Mouse (Mus musculus): Measurements from ENCODE around the gene Fam71f2. TPM values are rescaled to one million over a fixed set of nuclear protein-coding genes. Genes with fewer than 3 reads are reported as not detected.

Fam71f2 gene
- total RNA-seq, 2 experiments from 2014 or later = 0.38 to 0.72 TPM

DNA sequence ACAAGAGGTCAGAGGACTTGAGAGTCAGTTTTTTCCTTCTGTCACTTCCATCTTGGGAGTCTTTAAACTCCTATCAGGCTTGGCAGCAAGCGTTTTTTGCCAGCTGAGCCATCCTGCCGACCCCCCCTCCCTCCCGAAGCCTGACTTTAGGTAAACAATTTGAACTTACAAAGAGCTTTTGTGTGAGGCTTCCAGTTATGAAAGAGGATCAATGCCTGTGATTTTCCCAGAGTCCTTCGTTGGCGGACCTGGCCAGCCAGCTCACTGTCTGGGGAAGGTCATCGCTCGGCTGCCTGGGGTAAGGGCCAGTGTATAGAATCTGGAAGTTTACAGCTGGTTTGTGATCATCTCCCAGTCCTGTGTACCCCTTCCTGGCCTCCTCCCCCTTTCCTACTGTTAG is 1.3 kb downstream of the Fam71f2 start:
- Histone ChIP-seq H3K27ac (no peak overlapping the region), H3K4me3 (no peak overlapping the region)
- no peak for DNase-seq (ENCODE audit: extremely low spot score in 1 of 2, low spot score in 2 of 2)
- intact Hi-C loops (cut with DNase I) = no loop called here
- no peak for TF ChIP-seq CTCF (IDR thresholded peaks at IDR 0.05)

DNA sequence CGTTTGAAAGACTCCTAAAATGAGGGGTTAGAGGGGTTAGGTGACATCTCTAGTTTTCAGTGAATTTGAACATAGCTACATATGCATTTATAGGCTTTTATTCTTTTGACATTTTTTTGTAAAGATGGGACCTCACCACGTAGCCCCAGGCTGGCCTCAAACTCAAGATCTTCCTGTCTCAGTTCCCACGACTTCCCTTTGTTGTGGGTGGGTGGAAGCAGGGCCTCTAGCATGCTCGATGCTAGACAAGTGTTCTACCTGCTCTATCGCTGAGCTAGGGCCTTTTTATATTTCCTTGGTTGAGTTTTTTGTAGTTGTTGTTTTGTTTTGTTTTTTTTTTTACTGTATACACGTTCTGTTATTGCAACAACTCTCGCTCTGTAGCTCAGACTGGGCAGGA is 7.5 kb downstream of the Fam71f2 start:
- no peak for DNase-seq (ENCODE audit: extremely low spot score in 1 of 2, low spot score in 2 of 2)

DNA sequence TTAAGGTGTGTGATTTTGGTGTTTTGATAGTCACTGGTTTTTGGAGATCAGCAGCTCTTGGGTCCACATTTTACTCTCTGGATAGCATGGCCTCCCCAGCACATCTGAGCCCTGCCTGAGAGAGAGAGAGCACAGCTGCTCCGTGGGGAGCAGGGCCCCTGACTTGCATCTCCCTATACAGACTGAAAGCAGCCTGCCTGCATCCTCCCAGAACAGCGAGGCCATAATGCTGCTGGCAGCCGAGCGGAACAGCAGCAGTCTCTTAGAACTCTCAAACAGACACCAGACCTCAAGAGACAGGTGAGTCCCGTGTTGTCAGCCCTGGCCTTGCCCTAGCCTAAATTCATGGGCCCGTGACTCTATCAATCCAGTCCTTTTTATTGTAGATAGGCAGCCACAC is 8.1 kb downstream of the Fam71f2 start:
- intact Hi-C loops (cut with DNase I) = no loop called here
- Histone ChIP-seq H3K4me3 (no peak overlapping the region), H3K27ac (no peak overlapping the region)
- no peak for DNase-seq (ENCODE audit: extremely low spot score in 1 of 2, low spot score in 2 of 2)
- no peak for TF ChIP-seq CTCF (IDR thresholded peaks at IDR 0.05)

More for the DNA sequence above, 7.5 kb downstream of the Fam71f2 start:
- intact Hi-C loops (cut with DNase I) = no loop called here
- no peak for TF ChIP-seq CTCF (IDR thresholded peaks at IDR 0.05)
- H3K27ac ChIP-seq = no peak overlapping the region
- H3K4me3 ChIP-seq = no peak overlapping the region

DNA sequence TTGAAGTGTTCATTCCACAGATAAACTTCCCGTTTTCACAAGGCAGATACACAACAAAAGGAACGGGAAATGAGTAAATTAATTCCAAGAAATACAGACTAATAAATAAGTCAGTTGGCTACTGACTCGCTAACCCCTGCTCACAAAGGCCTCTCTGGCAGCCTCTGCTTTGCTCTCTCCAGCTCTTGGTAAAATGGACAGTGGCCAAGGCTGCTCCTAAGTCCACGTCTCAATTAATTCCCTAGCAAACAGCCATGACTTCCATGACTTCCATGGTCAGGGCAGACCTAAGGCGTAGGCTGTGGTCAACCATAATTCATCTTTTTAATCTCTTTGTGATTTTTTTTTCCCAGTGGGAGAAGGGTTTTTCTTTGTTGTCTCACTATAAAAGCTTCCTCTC is 8.6 kb downstream of the Fam71f2 start:
- no peak overlapping the region for H3K27ac ChIP-seq
- intact Hi-C loops (cut with DNase I) = no loop called here
- TF ChIP-seq CTCF (IDR thresholded peaks at IDR 0.05) = no peak
- H3K4me3 ChIP-seq = no peak overlapping the region
- DNase-seq (ENCODE audit: extremely low spot score in 1 of 2, low spot score in 2 of 2) = no peak

DNA sequence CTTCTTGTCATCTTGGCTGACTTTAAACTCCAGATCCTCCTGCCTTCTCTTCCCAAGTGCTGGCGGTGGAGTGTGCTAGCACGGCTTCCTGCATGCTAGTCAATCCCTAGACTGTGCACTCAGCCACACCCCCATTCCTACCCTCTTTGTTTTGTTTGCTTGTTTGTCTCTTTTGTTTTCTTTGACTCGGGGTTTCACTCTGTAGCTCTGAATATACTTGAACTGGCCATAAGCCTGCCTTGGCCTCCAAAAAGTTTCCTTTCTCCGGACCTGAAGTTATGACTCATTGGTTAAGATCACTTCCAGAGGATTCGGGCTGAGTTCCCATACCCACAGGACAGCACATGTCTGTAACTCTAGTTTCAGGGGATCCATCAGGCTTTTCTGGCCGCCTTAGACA is 9.3 kb downstream of the Fam71f2 start:
- Histone ChIP-seq H3K27ac (no peak overlapping the region), H3K4me3 (no peak overlapping the region)
- no peak for TF ChIP-seq CTCF (IDR thresholded peaks at IDR 0.05)
- intact Hi-C loops (cut with DNase I) = no loop called here
- DNase-seq (ENCODE audit: extremely low spot score in 1 of 2, low spot score in 2 of 2) = no peak

DNA sequence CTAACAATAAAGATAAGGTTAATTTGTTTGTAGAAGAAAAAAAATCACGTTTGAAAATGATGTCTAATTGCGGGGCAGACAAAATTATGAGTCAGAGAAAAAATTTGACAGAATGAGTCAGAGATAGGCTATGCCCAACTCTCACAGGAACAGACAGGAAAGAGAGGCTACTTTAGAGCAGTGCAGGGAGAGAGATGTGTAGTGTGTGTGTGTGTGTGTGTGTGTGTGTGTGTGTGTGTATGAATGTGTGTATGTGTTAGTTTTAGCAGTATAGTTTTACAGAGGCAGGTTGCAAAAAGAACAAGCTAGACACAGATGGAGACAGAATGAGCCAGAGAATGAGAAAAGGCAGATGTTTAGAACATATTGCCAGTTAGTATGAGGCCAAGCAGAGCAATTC is 19.7 kb downstream of the Fam71f2 start:
- DNase-seq (ENCODE audit: extremely low spot score in 1 of 2, low spot score in 2 of 2) = no peak
- TF ChIP-seq CTCF (IDR thresholded peaks at IDR 0.05) = no peak
- intact Hi-C loops (cut with DNase I) = no loop called here
- Histone ChIP-seq H3K4me3 (no peak overlapping the region), H3K27ac (no peak overlapping the region)

DNA sequence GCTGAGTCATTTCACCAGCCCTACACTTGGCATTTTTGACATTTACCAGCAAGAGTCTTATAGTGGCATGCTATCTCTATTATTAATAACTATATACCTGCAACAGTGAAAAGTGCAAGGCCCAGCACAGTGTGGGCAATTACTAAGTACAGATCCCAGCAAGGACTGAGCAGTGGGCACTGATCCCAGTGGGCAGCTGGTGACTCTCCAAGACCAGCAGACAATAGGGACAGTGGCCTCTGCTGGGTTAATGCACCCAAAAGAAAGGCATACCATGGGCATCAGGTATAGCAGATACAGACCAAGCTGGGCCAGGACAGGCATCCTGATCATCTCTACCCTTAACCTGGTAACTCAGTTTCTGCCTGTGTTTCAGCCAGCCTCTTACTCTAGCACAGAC is 23.9 kb downstream of the Fam71f2 start:
- H3K4me3 ChIP-seq = no peak overlapping the region
- intact Hi-C loops (cut with DNase I) = no loop called here
- TF ChIP-seq CTCF (IDR thresholded peaks at IDR 0.05) = no peak

DNA sequence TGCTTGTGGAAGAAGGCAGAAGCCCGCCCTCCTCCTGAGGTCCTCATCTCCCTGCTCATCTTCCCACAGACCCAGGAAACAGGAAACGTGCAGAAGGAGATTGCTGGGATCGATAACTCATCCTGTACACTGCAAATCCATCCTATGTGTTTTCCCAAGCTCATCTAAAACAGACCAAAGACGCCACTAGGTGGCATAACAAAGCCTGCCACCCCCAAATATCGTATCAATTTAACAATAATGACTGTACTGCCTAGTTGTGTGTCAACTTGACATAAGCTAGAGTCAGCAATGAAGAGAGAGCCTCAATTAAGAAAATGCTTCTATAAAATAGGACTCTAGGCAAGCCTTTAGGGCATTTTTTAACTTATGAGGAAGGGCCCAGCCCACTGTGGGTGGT is 24.3 kb downstream of the Fam71f2 start:
- H3K27ac ChIP-seq = no peak overlapping the region
- no peak overlapping the region for H3K4me3 ChIP-seq
- no peak for DNase-seq (ENCODE audit: extremely low spot score in 1 of 2, low spot score in 2 of 2)
- intact Hi-C loops (cut with DNase I) = no loop called here
- TF ChIP-seq CTCF (IDR thresholded peaks at IDR 0.05) = peak; percentile 34

More for the DNA sequence above, 23.9 kb downstream of the Fam71f2 start:
- DNase-seq (ENCODE audit: extremely low spot score in 1 of 2, low spot score in 2 of 2) = no peak
- H3K27ac ChIP-seq = no peak overlapping the region

DNA sequence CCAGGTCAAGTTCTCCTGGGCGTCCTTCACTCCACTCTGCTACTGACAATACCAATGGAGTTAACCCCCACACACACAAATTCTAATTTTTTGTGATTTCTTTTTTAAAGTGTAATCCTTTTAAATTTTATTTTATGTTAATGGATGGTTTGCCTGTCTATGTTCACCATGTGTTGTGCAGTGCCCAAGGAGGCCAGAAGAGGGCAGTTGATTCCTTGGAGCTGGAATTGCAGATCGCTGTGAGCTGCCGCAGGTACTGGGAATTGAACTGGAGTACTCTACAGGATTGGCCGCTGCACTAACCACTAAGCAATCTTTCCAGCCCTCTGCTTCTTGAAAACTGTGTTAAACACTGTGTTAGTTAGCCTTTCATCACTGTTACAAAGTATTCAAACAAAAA is 26.1 kb downstream of the Fam71f2 start:
- no peak for TF ChIP-seq CTCF (IDR thresholded peaks at IDR 0.05)
- no peak overlapping the region for H3K27ac ChIP-seq
- intact Hi-C loops (cut with DNase I) = no loop called here
- DNase-seq (ENCODE audit: extremely low spot score in 1 of 2, low spot score in 2 of 2) = no peak
- no peak overlapping the region for H3K4me3 ChIP-seq

DNA sequence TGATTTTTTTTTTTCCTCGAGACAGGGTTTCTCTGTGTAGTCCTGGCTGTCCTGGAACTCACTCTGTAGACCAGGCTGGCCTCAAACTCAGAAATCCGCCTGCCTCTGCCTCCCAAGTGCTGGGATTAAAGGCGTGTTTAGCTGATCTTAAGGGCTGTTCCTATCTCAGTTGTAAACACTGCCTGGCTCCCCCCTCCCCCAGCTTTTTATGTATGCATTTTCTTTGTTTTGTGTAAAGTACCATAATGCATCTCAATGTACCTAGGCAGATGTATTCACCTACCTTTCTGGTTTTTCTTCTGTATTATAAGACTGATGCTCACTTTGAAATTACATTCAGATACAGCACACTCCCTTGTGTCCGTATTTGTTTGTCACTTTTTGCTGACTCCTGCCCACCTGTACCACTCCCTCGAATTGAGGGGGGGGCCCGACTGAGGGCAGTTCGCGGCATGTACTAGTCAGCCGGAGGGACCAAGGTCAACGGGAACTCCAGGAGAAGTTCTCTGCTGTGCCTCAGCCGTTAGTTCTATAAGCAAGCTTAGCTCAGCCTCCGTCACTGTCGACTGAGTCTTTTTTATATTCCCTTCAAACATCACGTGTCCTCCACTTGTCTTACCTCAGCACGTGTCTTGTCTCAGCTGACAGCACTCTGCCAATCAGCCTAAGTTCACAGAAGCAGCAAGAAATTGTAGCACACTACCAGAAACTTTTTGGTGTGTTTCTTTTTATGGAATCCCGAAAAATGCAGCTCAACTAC is 29.6 kb downstream of the Fam71f2 start:
- DNase-seq (ENCODE audit: extremely low spot score in 1 of 2, low spot score in 2 of 2) = no peak
- intact Hi-C loops (cut with DNase I) = no loop called here
- Histone ChIP-seq H3K4me3 (no peak overlapping the region), H3K27ac (no peak overlapping the region)
- TF ChIP-seq CTCF (IDR thresholded peaks at IDR 0.05) = no peak

DNA sequence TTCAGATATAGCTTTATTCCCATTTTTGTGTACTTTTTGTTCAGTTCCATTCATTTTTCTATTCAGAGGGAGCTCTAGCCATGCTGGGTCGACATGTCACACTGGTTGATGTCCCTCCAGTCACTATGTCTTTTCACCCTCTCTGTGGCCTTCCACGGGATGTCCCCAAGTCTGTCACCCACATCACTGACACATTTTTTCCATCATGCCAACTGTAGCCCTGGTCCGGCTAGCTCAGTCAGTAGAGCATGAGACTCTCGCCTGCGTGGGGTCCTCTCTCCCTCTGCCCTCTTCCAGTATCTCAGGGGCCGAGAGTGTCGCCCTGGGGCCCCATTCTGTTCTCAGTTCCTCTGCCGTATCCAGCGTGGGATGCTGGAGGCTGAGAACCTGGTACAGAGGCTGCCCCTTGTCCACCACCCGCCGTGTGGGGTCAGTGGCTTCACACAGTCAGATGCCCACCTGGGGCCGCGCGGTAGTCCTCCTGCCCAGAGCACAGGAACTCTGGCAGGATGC is 34.4 kb downstream of the Fam71f2 start:
- no peak for TF ChIP-seq CTCF (IDR thresholded peaks at IDR 0.05)
- DNase-seq (ENCODE audit: extremely low spot score in 1 of 2, low spot score in 2 of 2) = no peak
- intact Hi-C loops (cut with DNase I) = no loop called here
- H3K27ac ChIP-seq = no peak overlapping the region
- H3K4me3 ChIP-seq = no peak overlapping the region

DNA sequence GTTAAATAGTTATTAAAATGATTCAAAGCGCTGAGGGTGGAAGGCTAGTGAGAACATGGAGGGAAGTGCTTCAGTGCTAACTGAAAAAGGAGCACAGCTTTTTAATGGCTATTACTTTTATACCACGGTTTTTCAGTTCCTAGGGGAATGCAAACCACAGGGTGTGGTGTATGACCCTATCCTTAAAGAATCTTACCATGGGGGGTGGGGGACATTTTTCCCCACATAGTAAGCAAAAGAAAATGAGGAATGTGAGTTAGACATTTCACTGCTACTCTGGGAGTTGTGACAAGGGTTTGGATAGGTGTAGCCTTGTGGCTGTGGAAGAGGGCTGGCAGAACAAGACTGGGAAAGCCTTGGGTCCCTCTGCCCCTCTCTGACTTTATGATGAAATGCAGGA is 37.9 kb downstream of the Fam71f2 start:
- Histone ChIP-seq H3K4me3 (no peak overlapping the region), H3K27ac (no peak overlapping the region)
- no peak for TF ChIP-seq CTCF (IDR thresholded peaks at IDR 0.05)
- DNase-seq (ENCODE audit: extremely low spot score in 1 of 2, low spot score in 2 of 2) = no peak
- intact Hi-C loops (cut with DNase I) = no loop called here

DNA sequence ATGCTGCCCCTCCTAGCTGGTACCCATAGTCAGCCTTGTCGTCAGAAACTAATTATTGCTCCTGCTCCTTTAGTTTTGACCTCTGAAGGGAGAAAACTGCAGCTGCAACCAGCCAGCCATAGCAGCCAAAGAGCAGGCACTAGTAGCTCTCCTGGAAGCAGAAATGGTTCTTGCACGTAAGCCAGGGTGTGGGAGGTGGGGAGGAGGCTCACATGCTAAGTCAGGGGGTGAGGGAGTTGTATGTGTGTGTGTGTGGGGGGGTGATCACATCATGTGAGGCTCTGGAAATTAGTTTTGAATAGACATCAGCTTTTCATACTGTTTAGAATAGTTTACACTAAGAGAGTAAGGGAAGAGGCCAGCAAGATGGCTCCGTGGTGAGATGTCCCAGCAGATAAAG is 38.5 kb downstream of the Fam71f2 start:
- Histone ChIP-seq H3K4me3 (no peak overlapping the region), H3K27ac (no peak overlapping the region)
- intact Hi-C loops (cut with DNase I) = no loop called here
- TF ChIP-seq CTCF (IDR thresholded peaks at IDR 0.05) = no peak
- DNase-seq (ENCODE audit: extremely low spot score in 1 of 2, low spot score in 2 of 2) = no peak

All from left cerebral cortex, adult 2 months (tissue).